Mouse (Mus musculus): ENCODE data around the gene Yy1. TPM values are rescaled to one million over a fixed set of nuclear protein-coding genes. Genes with fewer than 3 reads are reported as not detected.
A peak's percentile ranks its signal among the peaks of the same experiment; 100 is the strongest.

Gene Yy1
- polyA plus RNA-seq, 1 experiment from 2014 or later, result 13.7 TPM

- 3% methylated on average over 9 of the region's 9 CpGs for WGBS
These were observed 2.3 kb downstream of the Yy1 start for GRCm38 (mm10) chr12:108794979-108795537.

DNA sequence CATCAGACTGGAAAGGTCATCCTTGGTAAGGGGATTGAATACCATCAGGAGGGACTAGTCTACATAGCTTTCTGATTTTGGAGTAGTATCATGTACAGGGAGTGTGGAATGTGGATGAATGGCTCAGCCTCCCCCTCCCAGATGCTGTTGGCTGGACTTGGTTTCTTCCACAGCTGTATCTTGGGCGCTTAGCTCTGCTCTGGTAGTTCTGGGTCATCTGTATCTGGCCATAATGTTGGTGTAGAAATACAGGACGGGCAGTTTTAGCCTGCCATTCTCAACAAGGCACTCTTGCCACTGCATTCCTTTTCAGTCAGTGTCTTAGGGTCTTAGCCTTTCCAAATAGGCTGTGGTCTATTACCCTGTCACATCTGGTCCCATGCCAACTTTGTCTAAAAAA lies 8.8 kb downstream of the Yy1 start:
- Histone ChIP-seq H3K27me3 (ENCODE audit: control insufficient read depth, insufficient read depth, low read length) (no peaks in the 10 kb centered on the region), H3K4me1 (ENCODE audit: control insufficient read depth in 2 of 2, insufficient read depth in 2 of 2, low read length in 2 of 2) (peaks cover 12 to 40% of the 10 kb centered on the region in 2 experiments), H3K9ac (ENCODE audit: low read length) (no peak overlapping the region), H3K4me2 (ENCODE audit: low read length) (peak overlapping the region; percentile 12; the same call in 1 of the 2 replicates), H3K9me3 (ENCODE audit: control insufficient read depth, low read length) (no peaks in the 10 kb centered on the region), H3K27ac (replicated peaks in 1 of 2; ENCODE audit: control insufficient read depth in 1 of 2, insufficient read depth in 1 of 2, low read depth in 2 of 2, low read length in 2 of 2) (peak overlapping the region in 1 of 2 experiments; percentile 19; a peak in 1 of 4 replicates), H3K4me3 (ENCODE audit: control insufficient read depth in 1 of 2, insufficient read depth in 1 of 2, low read depth in 1 of 2, low read length in 2 of 2) (no peak overlapping the region), H3K36me3 (ENCODE audit: control insufficient read depth, insufficient read depth, low read length) (peaks cover 3% of the 10 kb centered on the region)
- WGBS, result 46% methylated on average over 2 of the region's 2 CpGs
- ATAC-seq (ENCODE audit: insufficient number of reproducible peaks, insufficient read depth, low FRiP score, low read depth), result no peak

More at GRCm38 (mm10) chr12:108794979-108795537, 2.3 kb downstream of the Yy1 start:
- peak overlapping the region; percentile 90 for H3K9ac ChIP-seq (ENCODE audit: low read length)
- H3K9me3 ChIP-seq (ENCODE audit: control insufficient read depth, low read length), result no peaks in the 10 kb centered on the region
- no peak for ATAC-seq (ENCODE audit: insufficient number of reproducible peaks, insufficient read depth, low FRiP score, low read depth)
- peaks cover 0 to 32% of the 10 kb centered on the region in 2 experiments; a peak in 2 of 4 replicates for H3K4me1 ChIP-seq (ENCODE audit: control insufficient read depth in 2 of 2, insufficient read depth in 2 of 2, low read length in 2 of 2)
- H3K27me3 ChIP-seq (ENCODE audit: control insufficient read depth, insufficient read depth, low read length), result no peaks in the 10 kb centered on the region
- H3K4me2 ChIP-seq (ENCODE audit: low read length), result peak overlapping the region; percentile 76
- H3K36me3 ChIP-seq (ENCODE audit: control insufficient read depth, insufficient read depth, low read length), result no peaks in the 10 kb centered on the region
- H3K27ac ChIP-seq (replicated peaks in 1 of 2; ENCODE audit: control insufficient read depth in 1 of 2, insufficient read depth in 1 of 2, low read depth in 2 of 2, low read length in 2 of 2), result peak overlapping the region; percentile 68 to 99; a peak in 3 of 4 replicates
- H3K4me3 ChIP-seq (ENCODE audit: control insufficient read depth in 1 of 2, insufficient read depth in 1 of 2, low read depth in 1 of 2, low read length in 2 of 2), result peak overlapping the region; percentile 78 to 100

- Histone ChIP-seq H3K36me3 (ENCODE audit: control insufficient read depth, insufficient read depth, low read length) (peaks cover 21% of the 10 kb centered on the region), H3K27me3 (ENCODE audit: control insufficient read depth, insufficient read depth, low read length) (no peaks in the 10 kb centered on the region), H3K27ac (replicated peaks in 1 of 2; ENCODE audit: control insufficient read depth in 1 of 2, insufficient read depth in 1 of 2, low read depth in 2 of 2, low read length in 2 of 2) (peak overlapping the region in 1 of 2 experiments; percentile 39; a peak in 3 of 4 replicates), H3K4me2 (ENCODE audit: low read length) (no peak overlapping the region), H3K9me3 (ENCODE audit: control insufficient read depth, low read length) (no peaks in the 10 kb centered on the region), H3K4me1 (ENCODE audit: control insufficient read depth in 2 of 2, insufficient read depth in 2 of 2, low read length in 2 of 2) (peaks cover 17 to 51% of the 10 kb centered on the region in 2 experiments), H3K4me3 (ENCODE audit: control insufficient read depth in 1 of 2, insufficient read depth in 1 of 2, low read depth in 1 of 2, low read length in 2 of 2) (no peak overlapping the region), H3K9ac (ENCODE audit: low read length) (no peak overlapping the region)
- WGBS, result 75% methylated on average over 2 of the region's 2 CpGs
- no peak for ATAC-seq (ENCODE audit: insufficient number of reproducible peaks, insufficient read depth, low FRiP score, low read depth)
These were observed 11.6 kb downstream of the Yy1 start for GRCm38 (mm10) chr12:108804388-108804787.

DNA sequence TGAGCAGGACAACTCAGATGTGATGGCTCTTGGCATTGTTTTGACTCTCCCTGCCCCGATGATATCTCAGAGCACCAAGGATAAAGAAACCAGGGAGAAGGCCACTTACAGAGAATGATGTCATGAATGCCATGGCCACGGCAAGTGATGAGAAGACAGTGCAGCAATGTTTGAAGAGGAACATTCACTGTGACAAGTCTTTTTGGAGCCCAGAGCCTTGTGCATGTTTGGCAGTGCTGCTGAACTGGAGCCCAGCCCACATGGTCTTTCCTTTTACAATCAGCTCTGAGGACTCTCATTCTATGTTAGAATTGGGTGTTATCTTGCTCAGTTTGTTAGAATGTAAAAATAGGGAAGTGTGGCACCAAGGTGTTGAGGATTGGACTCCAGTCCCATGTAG lies 15.7 kb downstream of the Yy1 start:
- WGBS, result 23% methylated on average over 2 of the region's 2 CpGs
- Histone ChIP-seq H3K27me3 (ENCODE audit: control insufficient read depth, insufficient read depth, low read length) (no peaks in the 10 kb centered on the region), H3K27ac (replicated peaks in 1 of 2; ENCODE audit: control insufficient read depth in 1 of 2, insufficient read depth in 1 of 2, low read depth in 2 of 2, low read length in 2 of 2) (no peak overlapping the region), H3K4me3 (ENCODE audit: control insufficient read depth in 1 of 2, insufficient read depth in 1 of 2, low read depth in 1 of 2, low read length in 2 of 2) (no peak overlapping the region), H3K36me3 (ENCODE audit: control insufficient read depth, insufficient read depth, low read length) (peaks cover 31% of the 10 kb centered on the region), H3K9ac (ENCODE audit: low read length) (no peak overlapping the region), H3K4me2 (ENCODE audit: low read length) (no peak overlapping the region), H3K4me1 (ENCODE audit: control insufficient read depth in 2 of 2, insufficient read depth in 2 of 2, low read length in 2 of 2) (peaks cover 7 to 29% of the 10 kb centered on the region in 2 experiments; a peak in 3 of 4 replicates), H3K9me3 (ENCODE audit: control insufficient read depth, low read length) (no peaks in the 10 kb centered on the region)
- ATAC-seq (ENCODE audit: insufficient number of reproducible peaks, insufficient read depth, low FRiP score, low read depth), result no peak

GRCm38 (mm10) chr12:108809771-108810170 lies 17.0 kb downstream of the Yy1 start:
- no peak overlapping the region for H3K27ac ChIP-seq (replicated peaks in 1 of 2; ENCODE audit: control insufficient read depth in 1 of 2, insufficient read depth in 1 of 2, low read depth in 2 of 2, low read length in 2 of 2)
- H3K9me3 ChIP-seq (ENCODE audit: control insufficient read depth, low read length), result no peaks in the 10 kb centered on the region
- H3K36me3 ChIP-seq (ENCODE audit: control insufficient read depth, insufficient read depth, low read length), result peaks cover 43% of the 10 kb centered on the region
- 65% methylated on average over 1 of the region's 1 CpGs for WGBS
- no peak for ATAC-seq (ENCODE audit: insufficient number of reproducible peaks, insufficient read depth, low FRiP score, low read depth)
- H3K4me2 ChIP-seq (ENCODE audit: low read length), result no peak overlapping the region
- peaks cover 5 to 25% of the 10 kb centered on the region in 2 experiments; a peak in 3 of 4 replicates for H3K4me1 ChIP-seq (ENCODE audit: control insufficient read depth in 2 of 2, insufficient read depth in 2 of 2, low read length in 2 of 2)
- H3K9ac ChIP-seq (ENCODE audit: low read length), result no peak overlapping the region
- H3K27me3 ChIP-seq (ENCODE audit: control insufficient read depth, insufficient read depth, low read length), result no peaks in the 10 kb centered on the region
- no peak overlapping the region for H3K4me3 ChIP-seq (ENCODE audit: control insufficient read depth in 1 of 2, insufficient read depth in 1 of 2, low read depth in 1 of 2, low read length in 2 of 2)

DNA sequence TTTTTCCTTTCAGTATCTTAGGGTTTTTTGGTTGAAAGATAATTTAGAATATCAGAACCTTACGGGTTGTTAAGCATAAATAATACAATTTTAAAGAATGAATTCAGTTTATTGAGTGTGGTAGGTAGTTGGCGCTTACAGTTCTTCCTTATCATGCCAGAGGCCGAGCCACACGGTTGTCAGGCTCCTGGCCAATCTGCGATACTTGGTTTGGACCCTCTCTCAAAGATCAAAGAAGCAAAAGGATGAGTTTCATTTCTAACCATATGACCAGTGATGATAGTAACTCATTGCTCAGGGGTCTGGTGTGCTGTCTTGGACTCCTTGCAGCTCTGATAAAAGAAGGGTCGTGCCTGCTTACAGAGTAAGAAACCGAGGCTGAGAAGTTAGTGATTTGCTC lies 17.5 kb downstream of the Yy1 start:
- no peak for ATAC-seq (ENCODE audit: insufficient number of reproducible peaks, insufficient read depth, low FRiP score, low read depth)
- Histone ChIP-seq H3K4me2 (ENCODE audit: low read length) (no peak overlapping the region), H3K9ac (ENCODE audit: low read length) (no peak overlapping the region), H3K27ac (replicated peaks in 1 of 2; ENCODE audit: control insufficient read depth in 1 of 2, insufficient read depth in 1 of 2, low read depth in 2 of 2, low read length in 2 of 2) (no peak overlapping the region), H3K4me3 (ENCODE audit: control insufficient read depth in 1 of 2, insufficient read depth in 1 of 2, low read depth in 1 of 2, low read length in 2 of 2) (no peak overlapping the region), H3K27me3 (ENCODE audit: control insufficient read depth, insufficient read depth, low read length) (no peaks in the 10 kb centered on the region), H3K9me3 (ENCODE audit: control insufficient read depth, low read length) (no peaks in the 10 kb centered on the region), H3K4me1 (ENCODE audit: control insufficient read depth in 2 of 2, insufficient read depth in 2 of 2, low read length in 2 of 2) (peaks cover 5 to 25% of the 10 kb centered on the region in 2 experiments; a peak in 3 of 4 replicates), H3K36me3 (ENCODE audit: control insufficient read depth, insufficient read depth, low read length) (peaks cover 48% of the 10 kb centered on the region)
- 70% methylated on average over 7 of the region's 7 CpGs for WGBS

DNA sequence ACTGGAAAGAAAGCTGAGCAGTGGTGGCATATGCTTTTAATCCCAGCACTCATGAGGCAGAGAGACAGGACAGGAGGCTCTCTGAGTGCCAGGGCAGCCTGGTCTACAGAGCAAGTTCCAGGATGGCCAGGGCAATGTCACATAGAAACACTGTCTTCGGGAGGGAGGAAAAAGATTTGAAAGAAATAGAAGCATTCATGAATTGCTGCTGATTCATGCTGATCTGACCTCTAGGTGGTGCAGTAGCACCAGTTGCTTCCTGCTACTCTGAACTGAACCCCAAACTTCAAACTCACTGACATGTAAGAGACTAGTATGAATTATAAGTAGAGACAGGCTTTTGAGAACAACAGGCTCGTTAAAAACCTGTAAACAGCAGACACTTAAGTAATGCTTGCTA lies 18.4 kb downstream of the Yy1 start:
- WGBS, result 63% methylated on average over 2 of the region's 2 CpGs
- Histone ChIP-seq H3K27me3 (ENCODE audit: control insufficient read depth, insufficient read depth, low read length) (no peaks in the 10 kb centered on the region), H3K4me3 (ENCODE audit: control insufficient read depth in 1 of 2, insufficient read depth in 1 of 2, low read depth in 1 of 2, low read length in 2 of 2) (no peak overlapping the region), H3K4me1 (ENCODE audit: control insufficient read depth in 2 of 2, insufficient read depth in 2 of 2, low read length in 2 of 2) (peaks cover 5 to 25% of the 10 kb centered on the region in 2 experiments; a peak in 3 of 4 replicates), H3K9me3 (ENCODE audit: control insufficient read depth, low read length) (no peaks in the 10 kb centered on the region), H3K9ac (ENCODE audit: low read length) (no peak overlapping the region), H3K4me2 (ENCODE audit: low read length) (no peak overlapping the region), H3K27ac (replicated peaks in 1 of 2; ENCODE audit: control insufficient read depth in 1 of 2, insufficient read depth in 1 of 2, low read depth in 2 of 2, low read length in 2 of 2) (no peak overlapping the region), H3K36me3 (ENCODE audit: control insufficient read depth, insufficient read depth, low read length) (peaks cover 55% of the 10 kb centered on the region)
- no peak for ATAC-seq (ENCODE audit: insufficient number of reproducible peaks, insufficient read depth, low FRiP score, low read depth)

DNA sequence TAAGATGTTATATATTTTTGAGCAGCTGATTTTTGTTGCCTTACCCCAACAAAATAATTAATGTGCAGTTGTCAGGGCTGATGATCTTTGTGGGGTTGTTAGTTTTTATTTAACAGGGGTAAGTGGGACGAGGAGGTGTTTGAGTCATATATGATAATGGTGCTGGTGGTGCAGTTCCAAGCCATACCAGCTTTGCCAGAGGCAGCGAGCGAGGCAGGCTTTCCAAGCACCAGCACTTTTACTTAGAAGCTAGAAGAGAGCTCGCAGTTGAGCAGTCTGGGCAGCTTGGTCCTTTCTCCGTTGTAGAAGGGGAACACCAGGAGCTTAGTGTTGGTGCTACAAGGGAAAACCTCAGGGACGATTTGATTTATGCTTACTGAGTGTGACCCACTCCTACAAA lies 19.7 kb downstream of the Yy1 start:
- 83% methylated on average over 6 of the region's 6 CpGs for WGBS
- Histone ChIP-seq H3K9ac (ENCODE audit: low read length) (no peak overlapping the region), H3K4me3 (ENCODE audit: control insufficient read depth in 1 of 2, insufficient read depth in 1 of 2, low read depth in 1 of 2, low read length in 2 of 2) (no peak overlapping the region), H3K27me3 (ENCODE audit: control insufficient read depth, insufficient read depth, low read length) (no peaks in the 10 kb centered on the region), H3K4me1 (ENCODE audit: control insufficient read depth in 2 of 2, insufficient read depth in 2 of 2, low read length in 2 of 2) (peaks cover 5 to 25% of the 10 kb centered on the region in 2 experiments; a peak in 3 of 4 replicates), H3K4me2 (ENCODE audit: low read length) (no peak overlapping the region), H3K36me3 (ENCODE audit: control insufficient read depth, insufficient read depth, low read length) (peaks cover 56% of the 10 kb centered on the region), H3K27ac (replicated peaks in 1 of 2; ENCODE audit: control insufficient read depth in 1 of 2, insufficient read depth in 1 of 2, low read depth in 2 of 2, low read length in 2 of 2) (no peak overlapping the region), H3K9me3 (ENCODE audit: control insufficient read depth, low read length) (no peaks in the 10 kb centered on the region)
- no peak for ATAC-seq (ENCODE audit: insufficient number of reproducible peaks, insufficient read depth, low FRiP score, low read depth)
